Mouse (Mus musculus) forebrain, embryonic 10.5 days (tissue): ENCODE measurements around the gene Flvcr2. TPM values are rescaled to one million over a fixed set of nuclear protein-coding genes. Genes with fewer than 3 reads are reported as not detected.

Experiments
- DNase-seq: peaks from one replicate; pipeline ENCODE4 v3.0.0-alpha.2; 2017; ENCODE audit warnings: low spot score; ENCODE audit errors: extremely low spot score
- H3K27ac ChIP-seq: fragments of 300-500 bp; sonication (generic); 2 replicates; pipeline ENCODE4 v1.5.1; 2016; ENCODE audit warnings: mild to moderate bottlenecking
- H3K27me3 ChIP-seq: fragments of 300-500 bp; sonication (generic); 2 replicates; pipeline ENCODE4 v1.6.1; 2016; ENCODE audit warnings: mild to moderate bottlenecking; ENCODE audit not compliant: poor library complexity, severe bottlenecking
- H3K36me3 ChIP-seq: fragments of 300-500 bp; sonication (generic); replicated peaks from 2 replicates; pipeline ENCODE4 v1.6.1; 2016; ENCODE audit warnings: mild to moderate bottlenecking, moderate library complexity
- H3K4me1 ChIP-seq: fragments of 300-500 bp; sonication (generic); 2 replicates; pipeline ENCODE4 v1.6.1; 2016
- H3K4me3 ChIP-seq: fragments of 300-500 bp; sonication (generic); 2 replicates; pipeline ENCODE4 v1.5.1; 2016; ENCODE audit warnings: mild to moderate bottlenecking, moderate library complexity
- H3K9me3 ChIP-seq: fragments of 300-500 bp; sonication (generic); 2 replicates; pipeline ENCODE4 v1.6.1; 2016; ENCODE audit warnings: mild to moderate bottlenecking, moderate library complexity
- WGBS: fragments of 180-500 bp; shearing (Covaris S2); methylation state at CpG from one replicate; pipeline ENCODE4 v1.1.7; 2016; 5-methylcytosine and 5-hydroxymethylcytosine counted together
- polyA plus RNA-seq: library from polyadenylated mRNA; unstranded; fragments of >200 nt; fragmentation: Nextera tagmentation; extraction: Ambion mirVana; gene quantifications from 2 replicates; pipeline ENCODE4 v1.2.1, GENCODE M21; 2016

Flvcr2 gene
- polyA plus RNA-seq, 1 experiment from 2014 or later = 0.62 TPM

GRCm38 (mm10) chr12:85824438-85825264 lies 78.3 kb downstream of the Flvcr2 start, which contains the start of the genes Erg28 and Ttll5:
Gene Erg28, minus strand, starts transcription at chr12:85824550.
Gene Ttll5, plus strand, starts transcription at chr12:85824659.
- peaks cover 25% of the 10 kb centered on the region for H3K4me1 ChIP-seq
- no peaks in the 10 kb centered on the region for H3K9me3 ChIP-seq
- H3K36me3 ChIP-seq = peaks cover 58% of the 10 kb centered on the region
- peak; percentile 96 for DNase-seq
- peak within 1 kb of the TSS; percentile 80 for H3K4me3 ChIP-seq
- H3K27ac ChIP-seq = peak within 1 kb of the TSS; percentile 94
- WGBS = under 1% methylated on average over 67 of the region's 67 CpGs
- H3K27me3 ChIP-seq = no peaks in the 10 kb centered on the region

- no peaks in the 10 kb centered on the region for H3K9me3 ChIP-seq
- WGBS = 15% methylated on average over 8 of the region's 8 CpGs
- peaks cover 55% of the 10 kb centered on the region for H3K36me3 ChIP-seq
These were observed 79.0 kb downstream of the Flvcr2 start for GRCm38 (mm10) chr12:85825361-85825760.

GRCm38 (mm10) chr12:85825822-85826221 lies 79.5 kb downstream of the Flvcr2 start:
- WGBS = 78% methylated on average over 2 of the region's 2 CpGs
- no peaks in the 10 kb centered on the region for H3K27me3 ChIP-seq
- H3K4me3 ChIP-seq = peak overlapping the region; percentile 80
- DNase-seq = no peak
- H3K36me3 ChIP-seq = peaks cover 55% of the 10 kb centered on the region
- no peaks in the 10 kb centered on the region for H3K9me3 ChIP-seq
- peaks cover 25% of the 10 kb centered on the region for H3K4me1 ChIP-seq
- no peak overlapping the region for H3K27ac ChIP-seq

More at GRCm38 (mm10) chr12:85825361-85825760, 79.0 kb downstream of the Flvcr2 start:
- no peak for DNase-seq
- peaks cover 25% of the 10 kb centered on the region for H3K4me1 ChIP-seq
- no peaks in the 10 kb centered on the region for H3K27me3 ChIP-seq
- H3K27ac ChIP-seq = peak overlapping the region; percentile 94
- H3K4me3 ChIP-seq = peak overlapping the region; percentile 80

DNA sequence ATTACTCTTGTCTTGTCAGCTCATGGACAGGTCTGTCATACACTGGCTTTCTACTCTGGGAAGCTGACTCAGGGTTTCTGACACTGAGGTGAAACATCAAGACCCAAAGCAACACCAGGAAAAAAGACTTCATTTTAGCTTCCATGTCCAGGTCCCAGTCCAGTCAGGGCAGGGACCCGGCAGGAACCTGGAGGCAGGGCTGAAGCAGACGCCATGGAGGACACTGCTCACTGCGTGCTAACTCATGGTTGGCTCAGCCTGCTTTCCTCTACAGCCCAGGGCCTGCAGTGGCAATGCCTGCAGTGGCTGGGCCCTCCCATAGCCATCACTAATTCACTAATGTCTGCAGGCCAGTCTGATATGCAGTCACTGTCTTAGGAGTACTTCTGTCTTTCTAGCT lies 82.5 kb downstream of the Flvcr2 start:
- H3K36me3 ChIP-seq = peaks cover 69% of the 10 kb centered on the region
- no peak overlapping the region for H3K27ac ChIP-seq
- H3K9me3 ChIP-seq = no peaks in the 10 kb centered on the region
- no peak for DNase-seq
- H3K27me3 ChIP-seq = no peaks in the 10 kb centered on the region
- WGBS = 90% methylated on average over 3 of the region's 3 CpGs
- H3K4me1 ChIP-seq = peaks cover 11% of the 10 kb centered on the region
- no peak overlapping the region for H3K4me3 ChIP-seq

DNA sequence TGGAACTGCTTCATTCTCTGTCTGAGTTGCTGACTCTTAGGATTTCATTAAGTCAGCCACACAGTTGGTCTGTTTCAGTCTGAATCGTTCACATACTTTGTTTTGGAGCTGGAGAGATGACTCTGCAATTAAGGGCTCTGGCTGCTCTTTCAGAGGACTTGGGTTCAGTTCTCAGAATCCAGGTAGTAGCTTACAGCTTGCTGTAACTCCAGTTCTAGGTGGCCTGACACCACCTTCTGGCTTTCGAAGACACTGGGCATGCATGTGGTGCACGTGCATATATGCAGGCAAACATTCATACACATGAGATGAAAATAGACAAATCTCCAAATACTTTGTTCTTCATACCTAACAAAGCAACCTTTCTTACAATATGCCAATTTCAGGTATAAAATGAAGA lies 83.5 kb downstream of the Flvcr2 start:
- DNase-seq = no peak
- WGBS = 88% methylated on average over 3 of the region's 3 CpGs
- Histone ChIP-seq H3K27me3 (no peaks in the 10 kb centered on the region), H3K27ac (no peak overlapping the region), H3K4me1 (peaks cover 9% of the 10 kb centered on the region), H3K4me3 (no peak overlapping the region), H3K36me3 (peaks cover 77% of the 10 kb centered on the region), H3K9me3 (no peaks in the 10 kb centered on the region)

GRCm38 (mm10) chr12:85830691-85831090 lies 84.4 kb downstream of the Flvcr2 start:
- H3K9me3 ChIP-seq = no peaks in the 10 kb centered on the region
- H3K27ac ChIP-seq = no peak overlapping the region
- 90% methylated on average over 3 of the region's 3 CpGs for WGBS
- H3K4me3 ChIP-seq = no peak overlapping the region
- no peaks in the 10 kb centered on the region for H3K27me3 ChIP-seq
- DNase-seq = no peak
- H3K36me3 ChIP-seq = peaks cover 80% of the 10 kb centered on the region
- H3K4me1 ChIP-seq = peaks cover 10% of the 10 kb centered on the region

- no peak overlapping the region for H3K27ac ChIP-seq
- H3K36me3 ChIP-seq = peaks cover 52% of the 10 kb centered on the region
- no peak for DNase-seq
- H3K4me3 ChIP-seq = no peak overlapping the region
- 79% methylated on average over 2 of the region's 2 CpGs for WGBS
- peaks cover 7% of the 10 kb centered on the region; the same call in 1 of the 2 replicates for H3K4me1 ChIP-seq
- no peaks in the 10 kb centered on the region for H3K9me3 ChIP-seq
- H3K27me3 ChIP-seq = no peaks in the 10 kb centered on the region
These were observed 88.2 kb downstream of the Flvcr2 start for GRCm38 (mm10) chr12:85834543-85834942.

DNA sequence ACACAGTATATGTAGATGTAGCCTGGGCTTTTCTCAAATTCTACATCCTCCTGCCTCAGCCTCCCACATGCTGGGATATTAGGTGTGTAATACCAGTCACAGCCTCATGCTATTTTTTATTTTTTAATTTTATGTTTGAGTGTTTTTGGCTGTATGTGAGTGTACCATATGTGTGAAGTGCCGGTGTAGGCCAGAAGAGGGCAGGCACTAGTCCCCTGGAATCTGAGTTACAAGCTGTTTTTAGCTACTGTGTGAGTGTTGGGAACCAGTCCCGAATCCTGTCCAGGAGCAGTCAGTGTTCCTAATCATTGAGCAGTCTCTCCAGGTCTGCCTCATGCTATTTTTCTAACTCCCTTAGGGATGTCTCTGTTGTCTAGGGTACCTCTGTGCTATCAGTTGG lies 91.4 kb downstream of the Flvcr2 start:
- H3K9me3 ChIP-seq = no peaks in the 10 kb centered on the region
- WGBS = 88% methylated on average over 2 of the region's 2 CpGs
- H3K4me3 ChIP-seq = no peak overlapping the region
- peaks cover 34% of the 10 kb centered on the region for H3K36me3 ChIP-seq
- no peaks in the 10 kb centered on the region for H3K27me3 ChIP-seq
- peaks cover 7% of the 10 kb centered on the region; the same call in 1 of the 2 replicates for H3K4me1 ChIP-seq
- no peak for DNase-seq
- H3K27ac ChIP-seq = no peak overlapping the region

DNA sequence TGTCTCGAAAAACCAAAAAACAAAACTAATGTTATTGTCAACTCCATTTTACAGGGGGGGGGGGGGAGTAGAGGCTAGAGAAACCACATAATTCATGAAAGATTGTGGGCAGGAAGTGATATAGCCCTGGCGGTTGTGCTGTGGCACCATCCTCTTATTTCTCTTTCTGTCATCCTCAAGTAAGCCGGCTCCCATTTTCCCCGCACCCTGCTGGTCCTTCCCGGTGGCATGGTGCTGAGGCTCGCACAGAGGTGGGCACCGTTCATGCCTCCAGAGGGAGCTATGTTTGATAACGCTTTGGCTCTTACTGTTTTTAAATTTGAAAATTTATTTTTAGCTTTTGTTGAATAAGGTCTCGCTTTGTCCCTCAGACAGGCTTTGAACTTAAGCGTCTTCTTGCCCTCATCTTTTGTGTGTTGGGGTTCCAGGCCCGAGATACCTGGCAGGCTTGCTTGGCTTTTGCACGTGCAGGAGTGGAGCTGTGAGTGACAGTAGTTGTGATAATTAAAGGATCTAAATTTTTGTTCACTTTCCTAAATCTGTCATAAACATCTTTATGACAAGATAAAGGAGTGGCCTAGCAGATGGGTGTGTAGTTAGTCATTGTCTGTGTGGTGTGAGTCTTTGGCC lies 93.1 kb downstream of the Flvcr2 start:
- DNase-seq = no peak
- Histone ChIP-seq H3K4me3 (no peak overlapping the region), H3K9me3 (no peaks in the 10 kb centered on the region), H3K4me1 (peaks cover 7% of the 10 kb centered on the region; the same call in 1 of the 2 replicates), H3K27me3 (no peaks in the 10 kb centered on the region), H3K36me3 (peaks cover 32% of the 10 kb centered on the region), H3K27ac (no peak overlapping the region)
- WGBS = 93% methylated on average over 12 of the region's 12 CpGs

GRCm38 (mm10) chr12:85848164-85848958 lies 102.0 kb downstream of the Flvcr2 start:
- H3K4me1 ChIP-seq = no peaks in the 10 kb centered on the region
- H3K27ac ChIP-seq = no peak overlapping the region
- 83% methylated on average over 7 of the region's 7 CpGs for WGBS
- H3K36me3 ChIP-seq = peaks cover 61% of the 10 kb centered on the region
- H3K4me3 ChIP-seq = no peak overlapping the region
- no peaks in the 10 kb centered on the region for H3K9me3 ChIP-seq
- no peaks in the 10 kb centered on the region for H3K27me3 ChIP-seq
- DNase-seq = no peak

- 89% methylated on average over 8 of the region's 8 CpGs for WGBS
- DNase-seq = no peak
- Histone ChIP-seq H3K36me3 (peaks cover 51% of the 10 kb centered on the region), H3K27ac (no peak overlapping the region), H3K4me3 (no peak overlapping the region), H3K4me1 (no peaks in the 10 kb centered on the region), H3K27me3 (no peaks in the 10 kb centered on the region), H3K9me3 (no peaks in the 10 kb centered on the region)
These were observed 104.3 kb downstream of the Flvcr2 start for GRCm38 (mm10) chr12:85850661-85851060.

DNA sequence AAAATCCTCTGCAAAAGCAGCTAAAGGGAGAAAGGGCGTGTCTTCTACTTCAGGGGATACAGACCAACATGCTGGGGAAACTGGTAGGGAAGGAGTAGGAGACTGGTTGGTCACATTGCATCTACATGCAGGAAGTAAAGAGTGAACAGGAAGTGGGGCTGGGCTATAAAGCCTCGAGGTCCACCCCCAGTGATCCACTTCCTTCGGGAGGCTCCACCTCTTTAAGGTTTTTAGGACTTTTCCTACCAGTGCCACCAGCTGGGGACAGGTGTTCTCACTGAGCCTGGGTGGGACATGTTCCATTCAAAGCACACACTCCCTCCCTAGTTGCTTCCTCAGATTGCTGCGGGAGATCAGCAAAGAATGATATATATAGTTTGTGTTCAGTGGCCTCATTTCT lies 107.5 kb downstream of the Flvcr2 start:
- DNase-seq = no peak
- WGBS = 89% methylated on average over 4 of the region's 4 CpGs
- Histone ChIP-seq H3K27me3 (no peaks in the 10 kb centered on the region), H3K4me3 (no peak overlapping the region), H3K36me3 (peaks cover 51% of the 10 kb centered on the region), H3K9me3 (no peaks in the 10 kb centered on the region), H3K4me1 (no peaks in the 10 kb centered on the region), H3K27ac (no peak overlapping the region)
